Mouse (Mus musculus) bone marrow macrophage, adult 2 months (primary cell): ENCODE measurements around the gene Pou2f3. TPM values are rescaled to one million over a fixed set of nuclear protein-coding genes. Genes with fewer than 3 reads are reported as not detected.

ENCODE experiments used
- H3K27ac ChIP-seq: 2 replicates; pipeline ENCODE4 v1.5.1; 2012; ENCODE audit warnings: low read depth, low read length; ENCODE audit not compliant: insufficient read depth
- H3K4me1 ChIP-seq: 2 replicates; pipeline ENCODE4 v1.6.1; 2012; ENCODE audit warnings: low read length; ENCODE audit not compliant: control insufficient read depth, insufficient read depth
- H3K4me3 ChIP-seq: 2 replicates; pipeline ENCODE4 v1.5.1; 2012; ENCODE audit warnings: mild to moderate bottlenecking, low read length, moderate library complexity; ENCODE audit not compliant: insufficient read depth
- CTCF ChIP-seq: IDR thresholded peaks from 2 replicates; pipeline ENCODE4 v1.5.1; 2012; ENCODE audit warnings: low read depth, mild to moderate bottlenecking, low read length, moderate library complexity
- POLR2A ChIP-seq: IDR thresholded peaks from 2 replicates; pipeline ENCODE4 v1.6.1; 2012; ENCODE audit warnings: mild to moderate bottlenecking, low read depth, low read length, borderline replicate concordance
- polyA plus RNA-seq: library from polyadenylated mRNA; stranded (reverse); fragments of >200 nt; gene quantifications from 2 replicates; pipeline ENCODE4 v1.2.4, GENCODE M21; 2012; ENCODE audit not compliant: missing spikeins, insufficient read depth, insufficient read length

Pou2f3 gene
- polyA plus RNA-seq, 1 experiment, result not detected

GRCm38 (mm10) chr9:43233044-43233443 is 22.9 kb upstream of the Pou2f3 start:
- Histone ChIP-seq H3K27ac (no peak overlapping the region), H3K4me1 (no peaks in the 10 kb centered on the region)
- TF ChIP-seq POLR2A (no peak), CTCF (no peak)

GRCm38 (mm10) chr9:43232286-43232685 is 22.1 kb upstream of the Pou2f3 start:
- TF ChIP-seq POLR2A, result no peak
- no peak for TF ChIP-seq CTCF
- H3K4me3 ChIP-seq, result no peak overlapping the region
- H3K27ac ChIP-seq, result no peak overlapping the region
- H3K4me1 ChIP-seq, result no peaks in the 10 kb centered on the region

More at GRCm38 (mm10) chr9:43233044-43233443, 22.9 kb upstream of the Pou2f3 start:
- no peak overlapping the region for H3K4me3 ChIP-seq

GRCm38 (mm10) chr9:43231805-43232204 is 21.6 kb upstream of the Pou2f3 start:
- H3K4me1 ChIP-seq, result no peaks in the 10 kb centered on the region
- TF ChIP-seq CTCF (no peak), POLR2A (no peak)

GRCm38 (mm10) chr9:43230886-43231285 is 20.7 kb upstream of the Pou2f3 start:
- no peak overlapping the region for H3K27ac ChIP-seq
- no peaks in the 10 kb centered on the region for H3K4me1 ChIP-seq
- TF ChIP-seq CTCF (no peak), POLR2A (no peak)
- H3K4me3 ChIP-seq, result no peak overlapping the region

More at GRCm38 (mm10) chr9:43231805-43232204, 21.6 kb upstream of the Pou2f3 start:
- Histone ChIP-seq H3K4me3 (no peak overlapping the region), H3K27ac (no peak overlapping the region)

GRCm38 (mm10) chr9:43229962-43230361 is 19.8 kb upstream of the Pou2f3 start:
- Histone ChIP-seq H3K27ac (no peak overlapping the region), H3K4me3 (no peak overlapping the region), H3K4me1 (no peaks in the 10 kb centered on the region)
- TF ChIP-seq POLR2A (no peak), CTCF (no peak)

GRCm38 (mm10) chr9:43229398-43229895 is 19.3 kb upstream of the Pou2f3 start:
- no peak for TF ChIP-seq POLR2A
- TF ChIP-seq CTCF, result no peak
- Histone ChIP-seq H3K27ac (no peak overlapping the region), H3K4me3 (no peak overlapping the region), H3K4me1 (no peaks in the 10 kb centered on the region)

- no peaks in the 10 kb centered on the region for H3K4me1 ChIP-seq
- TF ChIP-seq POLR2A, result no peak
- no peak for TF ChIP-seq CTCF
These were observed 18.6 kb upstream of the Pou2f3 start for GRCm38 (mm10) chr9:43228745-43229144.

GRCm38 (mm10) chr9:43227626-43228025 is 17.5 kb upstream of the Pou2f3 start:
- Histone ChIP-seq H3K27ac (no peak overlapping the region), H3K4me1 (no peaks in the 10 kb centered on the region), H3K4me3 (no peak overlapping the region)
- no peak for TF ChIP-seq CTCF
- TF ChIP-seq POLR2A, result no peak

More at GRCm38 (mm10) chr9:43228745-43229144, 18.6 kb upstream of the Pou2f3 start:
- Histone ChIP-seq H3K4me3 (no peak overlapping the region), H3K27ac (no peak overlapping the region)

GRCm38 (mm10) chr9:43226573-43227160 is 16.5 kb upstream of the Pou2f3 start:
- H3K4me3 ChIP-seq, result no peak overlapping the region
- no peak overlapping the region for H3K27ac ChIP-seq
- TF ChIP-seq POLR2A (no peak), CTCF (no peak)
- no peaks in the 10 kb centered on the region for H3K4me1 ChIP-seq

- Histone ChIP-seq H3K27ac (no peak overlapping the region), H3K4me1 (no peaks in the 10 kb centered on the region), H3K4me3 (no peak overlapping the region)
- TF ChIP-seq CTCF, result no peak
- TF ChIP-seq POLR2A, result no peak
These were observed 15.3 kb upstream of the Pou2f3 start for GRCm38 (mm10) chr9:43225481-43225880.

- no peak overlapping the region for H3K4me3 ChIP-seq
- H3K4me1 ChIP-seq, result no peaks in the 10 kb centered on the region
- TF ChIP-seq CTCF (no peak), POLR2A (no peak)
- H3K27ac ChIP-seq, result no peak overlapping the region
These were observed 14.7 kb upstream of the Pou2f3 start for GRCm38 (mm10) chr9:43224771-43225355.
